Mouse (Mus musculus) liver, postnatal 0 days (tissue): Measurements from ENCODE around the gene 1700023F06Rik.

Experiments used
- CTCF ChIP-seq: sonication (generic); IDR thresholded peaks from 2 replicates; pipeline ENCODE4 v1.5.1; 2016; ENCODE audit warnings: antibody characterized with exemption, low read depth
- EP300 ChIP-seq: IDR thresholded peaks from 2 replicates; pipeline ENCODE4 v1.6.1; 2016; ENCODE audit warnings: antibody characterized with exemption, low read depth, mild to moderate bottlenecking

GRCm38 (mm10) chr11:103195656-103196055 lies 12.7 kb downstream of the 1700023F06Rik start:
- TF ChIP-seq CTCF (no peak), EP300 (no peak)
